9 mouse cellular contexts compared by ENCODE assay signal in genomic region chr7:66218193-66219014, GRCm38 (mm10).
DNase-seq lines count a peak whose midpoint lies in the region; ATAC-seq lines count a peak whose summit lies in the region.
"Had no signal": no experiment of that assay in that cellular context is flagged by ENCODE, and none has a peak within 500 bp of the region (broad histone marks: within the 10 kb centered on the region; RNA-seq: fewer than 3 reads in every experiment).

No protein-coding gene starts in this region.

- intact Hi-C loops in heart, postnatal 14 days (cut with DNase I) = no loop called here

- no peaks in the 10 kb centered on the region for H3K9me3 ChIP-seq in forebrain, embryonic 12.5 days
- no peaks in the 10 kb centered on the region for H3K9me3 ChIP-seq in limb, embryonic 10.5 days (replicated peaks)
- H3K9me3 ChIP-seq in midbrain, embryonic 12.5 days = no peaks in the 10 kb centered on the region
- H3K9me3 ChIP-seq: G1E had no signal

- H3K4me1 ChIP-seq in forebrain, embryonic 12.5 days = peaks cover 30% of the 10 kb centered on the region
- peaks cover 52% of the 10 kb centered on the region for H3K4me1 ChIP-seq in limb, embryonic 10.5 days
- peaks cover 27% of the 10 kb centered on the region for H3K4me1 ChIP-seq in midbrain, embryonic 12.5 days

- H3K9ac ChIP-seq in forebrain, embryonic 12.5 days = no peak overlapping the region
- no peak overlapping the region for H3K9ac ChIP-seq in midbrain, embryonic 12.5 days (replicated peaks)

- no peak for ATAC-seq in forebrain, embryonic 12.5 days (ENCODE audit: low FRiP score)
- ATAC-seq in midbrain, embryonic 12.5 days (ENCODE audit: low FRiP score, low read depth) = no peak

- peak; percentile 24 for DNase-seq in retina, embryonic 14.5 days (ENCODE audit: low spot score)
- no peak for DNase-seq in retina, postnatal 1 day
- DNase-seq in heart, postnatal 14 days = peak; percentile 57 to 76
- peak; percentile 57 for DNase-seq in limb, embryonic 10.5 days (ENCODE audit: low spot score)
- DNase-seq in spleen, adult 18-20 months = no peak
- no peak for DNase-seq in right cerebral cortex, adult 2 months (ENCODE audit: low spot score in 2 of 2)

- H3K4me2 ChIP-seq in forebrain, embryonic 12.5 days = 0 out of 2 replicates have a peak overlapping the region, but pooled peaks have one; percentile 6
- no peak overlapping the region for H3K4me2 ChIP-seq in midbrain, embryonic 12.5 days (replicated peaks)

- peak overlapping the region; percentile 36; the same call in 1 of the 2 replicates for H3K27ac ChIP-seq in forebrain, embryonic 12.5 days
- H3K27ac ChIP-seq in limb, embryonic 10.5 days = peak overlapping the region; percentile 84
- H3K27ac ChIP-seq in midbrain, embryonic 12.5 days (replicated peaks) = 0 out of 2 replicates have a peak overlapping the region, but pooled peaks have one; percentile 22

- H3K36me3 ChIP-seq in forebrain, embryonic 12.5 days (replicated peaks) = no peaks in the 10 kb centered on the region
- no peaks in the 10 kb centered on the region for H3K36me3 ChIP-seq in limb, embryonic 10.5 days
- H3K36me3 ChIP-seq in midbrain, embryonic 12.5 days = no peaks in the 10 kb centered on the region
- H3K36me3 ChIP-seq: G1E had no signal

- no peaks in the 10 kb centered on the region for H3K27me3 ChIP-seq in forebrain, embryonic 12.5 days
- no peaks in the 10 kb centered on the region for H3K27me3 ChIP-seq in limb, embryonic 10.5 days (ENCODE audit: low read depth, poor library complexity, severe bottlenecking)
- no peaks in the 10 kb centered on the region; the same call in 1 of the 2 replicates for H3K27me3 ChIP-seq in midbrain, embryonic 12.5 days

- H3K4me3 ChIP-seq in forebrain, embryonic 12.5 days (replicated peaks) = no peak overlapping the region
- H3K4me3 ChIP-seq in limb, embryonic 10.5 days = 0 out of 2 replicates have a peak overlapping the region, but pooled peaks have one; percentile 19
- no peak overlapping the region for H3K4me3 ChIP-seq in midbrain, embryonic 12.5 days

- 37% methylated on average over 9 of the region's 9 CpGs for WGBS in forebrain, embryonic 12.5 days
- WGBS in limb, embryonic 10.5 days = 32% methylated on average over 9 of the region's 9 CpGs
- 46% methylated on average over 9 of the region's 9 CpGs for WGBS in midbrain, embryonic 12.5 days

Comparison
In these comparisons a context has a peak if more than half of its experiments do, and no peak if none do; other contexts are left out.
1. DNase-seq: peak in retina, embryonic 14.5 days (single experiment), heart, postnatal 14 days (2 of 2) and limb, embryonic 10.5 days (single experiment); none in retina, postnatal 1 day (single experiment), spleen, adult 18-20 months (0 of 2) and right cerebral cortex, adult 2 months (0 of 2).
2. H3K27ac ChIP-seq: peak in every context shown above with its lines; median percentile 84 in limb, embryonic 10.5 days; 36 in forebrain, embryonic 12.5 days; 22 in midbrain, embryonic 12.5 days.